Mouse (Mus musculus) MEL (cell line): ENCODE data around the gene Aldh16a1. TPM values are rescaled to one million over a fixed set of nuclear protein-coding genes. Genes with fewer than 3 reads are reported as not detected.

Experiments
- CHD2 ChIP-seq: IDR thresholded peaks from 2 replicates; pipeline ENCODE4 v1.6.1; 2011; ENCODE audit warnings: low read length, improper control_type of control experiment
- E2F4 ChIP-seq: IDR thresholded peaks from 2 replicates; pipeline ENCODE4 v1.6.1; 2011; ENCODE audit warnings: low read depth, low read length, improper control_type of control experiment, borderline replicate concordance
- ELF1 ChIP-seq: IDR thresholded peaks from 2 replicates; pipeline ENCODE4 v1.6.1; 2014; ENCODE audit warnings: low read depth, mild to moderate bottlenecking, inconsistent platforms, low read length, improper control_type of control experiment, moderate library complexity
- EP300 ChIP-seq, 2 experiments: IDR thresholded peaks; 2 replicates each; pipeline ENCODE4 v1.6.1; 2011; ENCODE audit warnings: improper control_type of control experiment in 2 of 2, low read length in 2 of 2, low read depth in 1 of 2, mild to moderate bottlenecking in 1 of 2
- ETS1 ChIP-seq: IDR thresholded peaks from 2 replicates; pipeline ENCODE4 v1.6.1; 2012; ENCODE audit warnings: low read depth, mild to moderate bottlenecking, inconsistent platforms, low read length, improper control_type of control experiment, moderate library complexity
- GATA1 ChIP-seq: IDR thresholded peaks from 2 replicates; pipeline ENCODE4 v1.6.1; 2011; ENCODE audit warnings: low read depth, low read length, improper control_type of control experiment
- HCFC1 ChIP-seq: IDR thresholded peaks from 2 replicates; pipeline ENCODE4 v1.6.1; 2012; ENCODE audit warnings: low read depth, mild to moderate bottlenecking, inconsistent platforms, low read length, improper control_type of control experiment, moderate library complexity
- JUND ChIP-seq: IDR thresholded peaks from 2 replicates; pipeline ENCODE4 v1.6.1; 2011; ENCODE audit warnings: low read depth, mild to moderate bottlenecking, improper control_type of control experiment, low read length
- KAT2A ChIP-seq: conservative IDR thresholded peaks from 2 replicates; pipeline ENCODE4 v1.6.1; 2012; ENCODE audit warnings: low read depth, low read length, improper control_type of control experiment, inconsistent platforms
- MAX ChIP-seq: IDR thresholded peaks from 2 replicates; pipeline ENCODE4 v1.6.1; 2011; ENCODE audit warnings: low read length, improper control_type of control experiment
- MAZ ChIP-seq: IDR thresholded peaks from 2 replicates; pipeline ENCODE4 v1.6.1; 2012; ENCODE audit warnings: low read depth, mild to moderate bottlenecking, inconsistent platforms, low read length, improper control_type of control experiment
- MEF2A ChIP-seq: IDR thresholded peaks from 2 replicates; pipeline ENCODE4 v1.6.1; 2014; ENCODE audit warnings: low read depth, mild to moderate bottlenecking, inconsistent platforms, low read length, improper control_type of control experiment; ENCODE audit not compliant: poor library complexity, insufficient replicate concordance, severe bottlenecking; ENCODE audit errors: extremely low read depth
- MXI1 ChIP-seq: IDR thresholded peaks from 2 replicates; pipeline ENCODE4 v1.6.1; 2011; ENCODE audit warnings: mild to moderate bottlenecking, low read depth, low read length, improper control_type of control experiment
- NELFE ChIP-seq: IDR thresholded peaks from 2 replicates; pipeline ENCODE4 v1.6.1; 2011; ENCODE audit warnings: low read depth, low read length, improper control_type of control experiment
- POLR2A ChIP-seq, 2 experiments: IDR thresholded peaks; 2 replicates each; pipeline ENCODE4 v1.6.1; 2011 to 2012; ENCODE audit warnings: low read length in 2 of 2, mild to moderate bottlenecking in 2 of 2, control low read depth in 1 of 2, improper control_type of control experiment in 1 of 2, low read depth in 1 of 2, moderate library complexity in 1 of 2; ENCODE audit not compliant: control insufficient read depth in 1 of 2, insufficient read depth in 1 of 2, poor library complexity in 1 of 2
- RAD21 ChIP-seq: IDR thresholded peaks from 2 replicates; pipeline ENCODE4 v1.6.1; 2011; ENCODE audit warnings: mild to moderate bottlenecking, low read depth, low read length, improper control_type of control experiment
- SIN3A ChIP-seq: IDR thresholded peaks from 2 replicates; pipeline ENCODE4 v1.6.1; 2012; ENCODE audit warnings: low read length, improper control_type of control experiment, inconsistent platforms
- TAL1 ChIP-seq: IDR thresholded peaks from 2 replicates; pipeline ENCODE4 v1.6.1; 2012; ENCODE audit warnings: mild to moderate bottlenecking, inconsistent platforms, low read length, moderate library complexity, mixed read lengths
- TCF12 ChIP-seq: IDR thresholded peaks from 2 replicates; pipeline ENCODE4 v1.6.1; 2014; ENCODE audit warnings: low read depth, mild to moderate bottlenecking, inconsistent platforms, low read length, improper control_type of control experiment, moderate library complexity
- UBTF ChIP-seq: IDR thresholded peaks from 2 replicates; pipeline ENCODE4 v1.6.1; 2012; ENCODE audit warnings: low read depth, mild to moderate bottlenecking, inconsistent platforms, low read length, improper control_type of control experiment, moderate library complexity, borderline replicate concordance; ENCODE audit not compliant: insufficient read depth
- USF2 ChIP-seq, 2 experiments: IDR thresholded peaks; 2 replicates each; pipeline ENCODE4 v1.6.1; 2011 to 2012; ENCODE audit warnings: improper control_type of control experiment in 2 of 2, low read length in 2 of 2, borderline replicate concordance in 1 of 2, inconsistent platforms in 1 of 2, low read depth in 1 of 2, mild to moderate bottlenecking in 1 of 2; ENCODE audit not compliant: insufficient read depth in 1 of 2
- ZC3H11A ChIP-seq: IDR thresholded peaks from 2 replicates; pipeline ENCODE4 v1.6.1; 2012; ENCODE audit warnings: low read depth, mild to moderate bottlenecking, inconsistent platforms, low read length, improper control_type of control experiment
- ZKSCAN1 ChIP-seq: IDR thresholded peaks from 2 replicates; pipeline ENCODE4 v1.6.1; 2012; ENCODE audit warnings: low read depth, mild to moderate bottlenecking, inconsistent platforms, low read length, improper control_type of control experiment, moderate library complexity
- ZMIZ1 ChIP-seq: IDR thresholded peaks from 2 replicates; pipeline ENCODE4 v1.6.1; 2012; ENCODE audit warnings: low read depth, mild to moderate bottlenecking, inconsistent platforms, low read length, improper control_type of control experiment, moderate library complexity
- polyA plus RNA-seq, 2 experiments: library from polyadenylated mRNA; stranded (reverse) in 1 of 2; unstranded in 1 of 2; fragments of >175 nt in 1 of 2; fragments of >200 nt in 1 of 2; gene quantifications; 2 replicates each; pipeline versions ENCODE4 v1.2.1 to v1.2.4; 2012; ENCODE audit warnings: low replicate concordance in 2 of 2, low read depth in 1 of 2; ENCODE audit not compliant: insufficient read length in 2 of 2, insufficient read depth in 1 of 2, missing spikeins in 1 of 2
- total RNA-seq: library from RNA; depleted of rRNA; stranded (reverse); fragments of 300-350 nt; gene quantifications from 2 replicates; pipeline ENCODE4 v1.2.3, GENCODE M21; 2012

Gene Aldh16a1
- total and polyA plus RNA-seq, 3 experiments, result 33.9 to 61.6 TPM; not detected in 1

DNA sequence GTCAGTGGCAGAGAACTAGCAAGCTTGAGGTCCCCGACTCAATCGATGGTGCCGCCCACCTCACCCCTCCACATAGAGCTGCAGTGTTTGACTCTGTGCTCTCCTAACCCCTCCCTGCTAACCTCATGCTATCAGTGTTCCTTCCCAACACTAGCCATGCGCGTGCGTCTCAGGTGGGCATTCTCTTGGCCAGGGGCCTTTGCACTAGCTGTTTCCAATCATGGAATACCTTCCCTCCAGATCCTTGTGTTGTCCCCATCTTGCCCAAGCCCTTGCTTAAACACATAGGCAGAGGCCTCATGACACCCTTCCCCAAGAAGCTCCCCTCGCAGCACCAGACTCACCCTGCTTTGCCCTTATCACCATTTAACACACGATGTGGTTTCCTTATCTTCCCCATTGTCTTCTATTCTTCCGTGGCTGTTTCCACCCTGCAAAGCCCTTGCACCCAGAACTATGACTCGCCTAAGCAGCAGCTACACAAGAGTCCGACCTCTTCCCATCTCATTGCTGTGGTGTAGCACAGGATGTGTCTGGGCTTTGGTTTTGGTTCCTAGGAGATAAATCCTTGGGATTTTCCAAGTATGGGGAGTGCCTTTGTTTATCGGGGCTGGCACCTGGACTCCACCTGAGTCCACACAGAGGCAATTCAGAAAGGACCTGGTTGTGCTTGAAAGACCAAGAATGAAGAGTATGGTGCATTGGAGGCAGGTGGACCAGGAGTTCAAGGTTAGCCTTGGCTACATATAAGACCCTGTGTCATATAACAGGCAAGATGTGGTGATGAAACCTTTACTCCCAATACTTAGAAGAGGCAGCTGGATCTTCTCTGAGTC lies 17.0 kb downstream of the Aldh16a1 start (continued):
- TF ChIP-seq HCFC1 (peak; percentile 59), POLR2A (IDR thresholded peaks at IDR 0.05; ENCODE audit: control insufficient read depth in 1 of 2, insufficient read depth in 1 of 2, low read depth in 1 of 2, low read length in 2 of 2, poor library complexity in 1 of 2) (peak in 1 of 2 experiments; percentile 52; a peak in 1 of 4 replicates), UBTF (no peak), TAL1 (peak; percentile 96), MXI1 (peak; percentile 78), JUND (peak; percentile 63), USF2 (IDR thresholded peaks at IDR 0.05; ENCODE audit: borderline replicate concordance in 1 of 2, insufficient read depth in 1 of 2, low read depth in 1 of 2, low read length in 2 of 2) (no peak), RAD21 (no peak), ETS1 (peak; percentile 94), SIN3A (peak; percentile 97), GATA1 (peak; percentile 99), MAX (peak; percentile 65; the same call in 1 of the 2 replicates), CHD2 (peak; percentile 62), ZC3H11A (no peak), MEF2A (0 out of 2 replicates have a peak, but pooled peaks have one; percentile 30), EP300 (IDR thresholded peaks at IDR 0.05; ENCODE audit: low read depth in 1 of 2, low read length in 2 of 2) (peak; percentile 97 to 98), ZMIZ1 (0 out of 2 replicates have a peak, but pooled peaks have one; percentile 39), ZKSCAN1 (no peak), TCF12 (peak; percentile 99), E2F4 (no peak), MAZ (peak; percentile 79; the same call in 1 of the 2 replicates), NELFE (peak; percentile 42; the same call in 1 of the 2 replicates), KAT2A (no peak; the same call in 1 of the 2 replicates), ELF1 (peak; percentile 65; the same call in 1 of the 2 replicates)
